Mouse (Mus musculus): ENCODE measurements around the gene Tbc1d2b.

Tbc1d2b gene

GRCm38 (mm10) chr9:90172528-90173321 is 97.9 kb downstream of the Tbc1d2b start:
- no peak for DNase-seq (ENCODE audit: low read depth)

GRCm38 (mm10) chr9:90171421-90171820 is 99.2 kb downstream of the Tbc1d2b start:
- no peak for DNase-seq (ENCODE audit: low read depth)

GRCm38 (mm10) chr9:90169965-90170364 is 100.6 kb downstream of the Tbc1d2b start:
- DNase-seq (ENCODE audit: low read depth), result no peak

- no peak for DNase-seq (ENCODE audit: low read depth)
Measured at GRCm38 (mm10) chr9:90166615-90167014, 104.0 kb downstream of the Tbc1d2b start.

GRCm38 (mm10) chr9:90165590-90165989 is 105.0 kb downstream of the Tbc1d2b start:
- no peak for DNase-seq (ENCODE audit: low read depth)

- no peak for DNase-seq (ENCODE audit: low read depth)
Measured at GRCm38 (mm10) chr9:90164670-90165453, 105.7 kb downstream of the Tbc1d2b start.

GRCm38 (mm10) chr9:90163749-90164095 is 106.9 kb downstream of the Tbc1d2b start:
- DNase-seq (ENCODE audit: low read depth), result no peak

GRCm38 (mm10) chr9:90162926-90163748 is 107.5 kb downstream of the Tbc1d2b start, which contains the start of gene Adamts7:
Gene Adamts7 (plus strand): TSS chr9:90163069.
- DNase-seq (ENCODE audit: low read depth), result peak; percentile 13

- DNase-seq (ENCODE audit: low read depth), result peak; percentile 44
Measured at GRCm38 (mm10) chr9:90162243-90162925, 108.2 kb downstream of the Tbc1d2b start.

All from c-Kit-positive CD71-negative TER-119-negative erythroid progenitor cells, embryonic 14.5 days (primary cell).